Mouse (Mus musculus): ENCODE results near the gene Lrmda.
A peak's percentile ranks its signal among the peaks of the same experiment; 100 is the strongest.

Gene Lrmda

DNA sequence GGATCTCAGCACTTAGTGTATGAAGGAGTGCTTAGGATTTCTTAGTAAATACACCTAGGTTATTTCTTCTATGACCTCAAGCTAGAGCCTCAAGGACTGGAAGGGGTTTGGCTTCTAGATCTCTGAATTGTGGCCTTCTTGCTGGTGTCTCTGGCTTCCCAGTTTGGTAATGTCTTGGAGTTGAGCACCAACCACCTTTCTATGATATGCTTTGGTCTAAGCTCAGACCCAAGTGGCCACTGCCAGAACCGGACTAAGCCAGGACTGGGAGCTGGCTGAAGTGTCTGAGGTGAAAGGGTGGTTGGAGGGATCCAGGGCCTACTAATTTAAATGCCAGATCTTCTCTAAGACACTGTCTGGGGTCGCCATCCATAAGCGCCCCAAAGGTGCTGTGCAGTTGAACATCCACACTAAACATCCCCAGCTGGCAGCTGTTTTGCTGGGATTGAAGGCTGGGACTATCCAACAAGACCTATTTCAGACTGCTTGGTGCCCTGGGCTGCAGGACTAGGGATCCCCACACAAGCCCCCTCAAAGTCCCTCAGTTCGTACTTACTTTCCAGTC lies 27.1 kb upstream of the Lrmda start:
- no peak for DNase-seq

DNA sequence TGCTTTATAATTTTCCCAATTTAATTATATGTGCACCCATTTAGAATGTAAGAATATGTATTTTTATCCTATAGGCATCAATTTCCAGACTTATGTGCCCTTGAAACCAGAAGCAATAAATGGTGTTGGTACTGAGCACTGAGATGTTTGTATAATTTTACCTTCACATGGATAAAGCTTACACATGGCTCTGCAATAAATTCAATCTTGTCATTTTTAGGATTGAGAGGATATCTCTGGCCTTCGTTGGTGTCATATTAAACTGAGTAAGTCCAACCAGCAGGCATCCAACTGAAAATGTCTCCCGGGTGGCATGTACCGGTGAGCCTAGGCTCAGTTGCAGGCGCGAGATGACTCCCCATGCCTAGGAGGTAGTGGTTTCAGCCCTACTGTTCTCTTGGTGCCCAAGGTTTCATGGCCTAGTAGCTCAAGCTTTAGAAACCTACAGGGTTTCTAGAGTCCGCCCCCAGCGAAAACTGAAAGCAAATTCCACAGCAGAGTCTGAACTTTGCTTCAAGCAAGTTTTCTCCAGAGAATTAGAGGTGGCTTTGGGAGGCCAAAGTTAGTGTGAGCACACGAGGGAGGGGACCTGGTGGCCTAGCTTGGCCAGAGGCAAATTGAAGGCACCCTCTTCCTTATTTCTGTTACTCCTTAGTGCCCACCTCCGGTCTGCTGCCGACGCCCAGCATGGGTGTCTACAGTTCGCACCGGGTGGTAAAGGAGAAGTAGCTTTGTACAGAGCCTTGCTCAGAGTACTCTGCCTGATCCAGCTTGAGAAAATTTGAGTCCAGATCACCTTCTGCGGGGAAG lies 26.1 kb upstream of the Lrmda start:
- DNase-seq: no peak

DNA sequence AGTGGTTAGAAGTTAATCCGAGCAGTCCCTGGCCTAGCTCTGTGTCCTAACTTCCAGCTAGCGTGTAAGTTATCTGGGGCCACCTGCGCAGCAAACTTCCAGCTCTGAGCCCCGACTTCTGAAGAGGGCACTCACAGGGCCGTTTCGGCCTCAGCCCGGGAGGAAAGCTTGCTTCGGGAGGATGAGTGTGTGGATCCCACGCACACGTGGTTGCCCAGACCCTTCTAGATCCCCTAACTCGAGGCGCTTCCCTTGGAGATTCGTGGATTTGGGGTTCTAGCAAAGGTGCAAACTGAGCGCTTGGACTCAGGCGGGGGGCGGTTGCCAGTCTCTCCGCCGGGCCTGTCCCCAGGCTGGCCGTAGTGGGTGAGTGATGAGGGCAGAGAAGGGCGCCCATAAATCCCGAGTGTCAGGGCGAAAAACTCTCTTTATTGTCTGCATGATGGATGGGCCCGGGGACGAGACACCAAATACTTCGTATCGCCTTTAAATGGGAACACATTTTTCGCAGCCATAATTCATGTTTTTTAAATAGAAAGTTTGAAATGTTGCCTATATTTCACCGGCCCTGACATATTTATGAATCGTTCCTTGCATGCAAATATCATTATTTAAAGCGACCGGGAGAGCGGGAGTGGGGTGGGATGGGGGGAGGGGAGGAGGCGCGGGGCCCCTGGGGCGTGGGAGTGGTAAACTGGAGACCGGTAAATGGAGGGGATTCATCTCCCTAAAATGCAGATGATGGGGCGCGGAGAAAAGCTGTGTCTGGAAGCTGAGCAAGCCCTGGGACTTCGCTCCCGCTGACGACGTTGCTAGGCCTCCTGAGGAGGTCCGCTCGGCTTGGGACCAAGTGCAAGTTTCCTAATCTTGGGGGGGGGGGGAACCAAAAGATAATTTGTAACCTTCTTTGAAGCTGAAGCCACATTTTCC lies 25.2 kb upstream of the Lrmda start:
- no peak for DNase-seq

DNA sequence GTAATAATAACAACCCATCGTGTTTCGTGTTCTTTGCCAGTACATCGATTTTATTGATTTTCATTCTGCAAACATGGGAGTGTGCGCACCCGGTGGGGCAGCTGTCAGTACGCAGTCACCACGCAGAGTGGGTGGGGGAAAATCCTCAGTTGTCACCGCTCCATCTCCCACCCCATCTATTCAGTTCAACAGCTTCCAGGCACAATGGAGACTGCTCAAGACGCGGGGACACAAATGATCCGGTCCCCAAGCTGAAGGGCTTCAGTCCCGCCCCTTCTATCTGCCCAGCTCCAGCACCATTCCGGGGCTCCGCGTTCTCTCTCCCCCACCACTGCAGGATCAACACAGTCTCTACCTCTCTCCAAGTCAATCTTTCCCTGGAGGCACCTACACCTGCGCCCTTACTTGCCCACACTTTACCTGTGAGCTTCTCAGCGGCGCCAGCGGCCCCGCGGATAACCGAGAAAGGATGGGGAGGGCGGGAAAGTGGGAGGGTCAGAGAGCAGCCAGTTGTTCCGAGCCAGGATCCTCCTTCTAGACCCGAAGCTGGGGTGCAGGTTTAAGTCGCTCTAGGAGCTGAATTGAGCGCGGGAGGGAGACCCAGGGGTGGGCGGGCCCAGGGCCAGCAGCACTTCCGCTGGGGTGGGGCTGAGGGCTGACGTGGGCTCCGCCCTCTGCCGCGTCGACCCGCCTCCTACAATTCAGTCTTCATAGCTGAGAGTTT lies 24.3 kb upstream of the Lrmda start:
- no peak for DNase-seq

DNA sequence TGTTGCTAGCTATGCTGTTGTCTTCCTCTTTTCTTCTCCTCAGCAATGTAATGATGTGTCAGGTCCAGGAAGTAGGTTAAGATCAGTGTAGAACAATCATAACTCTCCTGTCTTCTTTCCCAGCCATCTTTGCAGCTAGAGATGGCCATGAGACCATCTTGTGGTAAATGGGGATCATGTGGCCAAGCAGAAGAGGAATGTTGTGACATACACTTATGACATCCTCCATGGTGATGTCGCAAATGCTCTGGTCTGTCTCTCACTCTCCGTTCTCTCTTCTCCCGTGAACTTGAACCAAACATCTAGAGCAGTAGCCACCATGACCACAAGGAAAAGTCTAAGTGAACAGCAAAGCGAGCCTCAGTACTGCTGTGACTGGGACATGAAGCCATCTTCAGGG lies 19.9 kb upstream of the Lrmda start:
- no peak for DNase-seq

DNA sequence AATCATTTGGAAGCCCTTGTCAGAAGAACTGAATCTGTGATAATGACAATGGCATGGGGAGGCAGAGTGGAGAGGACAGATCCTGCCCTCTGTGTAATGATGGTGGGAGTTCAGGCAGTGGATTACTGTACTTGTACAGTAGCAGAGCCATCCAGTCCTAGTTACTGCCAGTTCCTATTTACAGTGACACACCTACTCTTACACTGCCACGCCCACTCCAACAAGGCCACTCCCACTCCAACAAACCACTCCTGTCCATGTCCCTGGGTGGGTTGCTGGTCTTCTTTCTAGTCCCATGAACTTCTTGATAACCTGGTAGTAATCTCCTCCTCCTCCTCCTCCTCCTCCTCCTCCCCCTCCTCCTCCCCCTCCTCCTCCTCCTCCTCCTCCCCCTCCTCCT lies 16.3 kb upstream of the Lrmda start:
- no peak for DNase-seq

DNA sequence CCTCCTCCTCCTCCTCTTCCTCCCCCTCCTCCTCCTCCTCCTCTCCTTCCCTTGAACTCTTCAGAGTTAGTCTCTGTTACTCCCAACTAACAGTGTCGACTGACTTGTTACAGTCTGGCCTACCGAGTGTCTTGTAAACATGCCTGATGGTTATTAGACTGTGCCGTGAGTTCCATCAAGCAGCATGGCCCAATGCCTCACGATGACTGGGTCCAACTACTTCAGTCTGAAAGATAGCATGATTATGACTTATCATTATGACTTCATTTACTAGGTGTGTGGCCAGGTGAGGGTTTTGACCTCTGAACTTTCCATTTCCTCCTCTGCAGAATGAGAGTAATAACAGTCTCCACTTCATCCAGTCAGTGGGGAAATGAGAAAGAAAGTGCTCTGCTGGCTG lies 15.9 kb upstream of the Lrmda start:
- no peak for DNase-seq

DNA sequence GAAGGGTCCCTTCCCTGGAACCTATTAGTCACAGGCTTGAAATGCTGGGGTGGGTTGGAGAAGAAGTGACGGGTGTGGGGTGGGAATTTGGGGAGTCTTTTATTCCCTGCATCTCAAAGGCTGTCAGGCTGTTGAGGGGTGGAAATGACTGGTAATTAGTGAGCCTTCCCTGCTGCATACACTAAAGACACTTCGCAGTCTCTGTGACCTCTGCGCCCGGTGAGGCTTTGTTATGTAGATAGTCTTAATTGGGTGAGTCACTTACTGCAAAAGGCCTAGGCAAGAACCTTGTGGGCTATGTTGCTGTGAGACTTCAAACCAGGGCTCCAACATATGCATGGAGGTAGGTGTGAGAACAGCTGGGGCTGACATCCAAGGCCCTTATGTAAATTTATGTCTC lies 14.6 kb upstream of the Lrmda start:
- no peak for DNase-seq

DNA sequence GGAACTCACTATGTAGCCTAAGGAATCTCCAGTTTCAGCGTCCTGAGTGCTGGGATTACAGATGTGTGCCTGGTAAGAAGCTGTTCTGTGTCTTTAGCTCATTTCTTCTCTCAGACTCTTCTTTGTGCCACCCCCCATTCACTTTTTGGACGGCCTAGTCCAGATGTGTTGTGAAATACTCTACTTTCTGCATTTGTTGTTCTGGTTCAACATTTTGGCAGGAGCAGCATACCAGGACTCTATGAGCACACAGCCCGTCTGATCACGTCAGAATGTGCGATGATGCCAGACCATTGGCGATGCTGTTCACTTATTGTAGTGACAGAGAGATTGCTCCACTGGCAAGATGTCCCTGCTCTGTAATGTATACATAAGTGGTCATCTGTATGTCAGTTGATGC lies 12.5 kb upstream of the Lrmda start:
- no peak for DNase-seq

DNA sequence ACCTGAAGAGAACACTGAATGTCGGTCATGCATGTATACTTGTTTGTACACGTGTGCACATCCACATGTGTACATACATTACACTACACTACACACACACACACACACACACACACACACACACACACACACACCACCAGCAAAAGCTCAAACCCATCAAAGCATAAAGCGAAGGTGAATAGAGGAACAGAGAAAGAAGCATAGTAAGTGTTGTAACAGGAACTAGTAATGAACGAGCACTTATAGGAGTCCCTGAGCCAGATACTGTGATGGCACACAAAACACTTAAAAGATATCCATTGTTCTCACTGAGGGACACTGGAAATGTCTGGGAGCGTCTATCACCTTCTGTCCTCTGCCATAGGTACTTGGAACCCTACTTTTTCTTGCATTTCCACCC lies 5.2 kb upstream of the Lrmda start:
- no peak for DNase-seq

DNA sequence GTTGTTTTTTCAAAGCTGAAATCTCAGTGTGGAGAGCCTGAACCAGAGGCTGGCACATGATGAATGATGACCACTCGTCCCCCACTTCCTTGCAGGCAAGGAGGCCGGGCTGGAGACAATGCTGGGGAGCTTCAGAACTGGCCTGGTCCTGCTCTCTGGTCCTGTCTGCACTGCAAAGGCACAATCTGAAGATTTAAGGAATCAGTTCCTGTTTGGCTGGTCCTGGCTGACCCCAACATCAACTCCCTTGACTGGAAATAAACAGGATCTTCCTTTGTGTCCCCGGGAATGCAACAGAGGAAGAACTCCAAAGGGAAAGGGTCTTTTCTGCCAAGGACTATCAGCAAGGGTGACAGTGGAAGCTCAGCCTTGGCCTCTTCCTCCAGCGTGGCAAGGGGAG lies 4.7 kb upstream of the Lrmda start:
- DNase-seq: no peak

DNA sequence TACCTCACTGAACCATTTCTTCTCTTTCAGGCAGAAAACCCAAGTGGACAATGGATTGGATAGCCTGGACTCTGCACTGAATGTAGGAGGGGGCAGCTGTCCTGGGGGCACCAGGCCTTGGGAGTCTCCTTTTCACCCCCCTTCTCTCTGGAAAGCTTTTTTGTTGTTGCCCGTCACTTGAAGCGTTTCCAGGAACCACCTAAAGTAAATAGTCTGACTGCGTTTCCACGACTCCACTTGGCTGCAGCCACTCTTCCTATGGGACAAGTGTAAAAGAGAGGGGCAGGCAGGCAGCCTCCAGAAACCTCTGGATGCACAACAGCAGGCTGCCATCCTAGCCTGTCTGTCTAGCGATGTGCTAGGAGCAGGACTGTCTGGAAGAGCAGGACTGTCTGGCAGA lies 2.5 kb upstream of the Lrmda start:
- DNase-seq: no peak

DNA sequence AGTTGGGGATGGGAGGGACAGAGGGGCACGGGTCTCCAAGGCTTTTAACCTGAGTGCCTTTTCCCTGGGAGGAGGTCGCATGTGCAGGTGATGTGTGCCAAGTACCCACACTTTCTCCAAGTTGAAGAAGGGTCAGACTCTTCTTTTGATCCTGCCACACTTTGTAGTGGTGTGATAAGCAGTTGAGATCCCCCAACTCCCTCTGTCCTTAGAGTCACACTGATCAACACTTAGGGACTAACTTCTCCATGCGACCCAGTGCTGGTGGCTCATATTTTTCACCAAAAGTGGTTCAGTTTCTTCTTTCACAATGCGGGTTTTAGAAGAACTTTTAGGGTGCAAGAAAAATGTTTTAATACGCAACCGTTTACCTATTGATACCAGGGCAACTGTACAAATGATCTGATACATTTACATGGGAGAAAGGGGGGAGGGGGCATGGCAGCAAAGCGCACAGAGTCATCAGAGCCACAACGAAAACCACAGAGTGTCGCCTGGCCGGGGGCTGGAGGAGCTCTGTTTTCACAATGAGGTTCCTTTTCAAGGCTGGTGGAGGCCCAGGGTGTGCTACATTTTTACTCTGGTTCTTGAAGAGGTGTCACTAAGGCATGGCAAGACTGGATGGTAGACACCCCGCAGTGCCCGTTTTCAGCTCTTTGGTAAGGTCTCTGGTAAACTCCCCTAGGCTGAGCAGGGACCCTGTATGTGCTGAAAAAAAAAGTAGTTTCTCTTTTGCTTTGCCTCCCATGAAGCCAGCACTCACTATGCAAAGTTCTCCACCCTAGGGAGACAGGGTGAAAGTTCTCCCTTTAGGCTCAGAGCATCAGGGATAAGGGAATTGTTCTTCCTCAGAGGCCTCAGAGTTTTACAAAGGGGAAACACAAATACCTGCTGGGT lies 685 bp downstream of the Lrmda start:
- no peak for DNase-seq

DNA sequence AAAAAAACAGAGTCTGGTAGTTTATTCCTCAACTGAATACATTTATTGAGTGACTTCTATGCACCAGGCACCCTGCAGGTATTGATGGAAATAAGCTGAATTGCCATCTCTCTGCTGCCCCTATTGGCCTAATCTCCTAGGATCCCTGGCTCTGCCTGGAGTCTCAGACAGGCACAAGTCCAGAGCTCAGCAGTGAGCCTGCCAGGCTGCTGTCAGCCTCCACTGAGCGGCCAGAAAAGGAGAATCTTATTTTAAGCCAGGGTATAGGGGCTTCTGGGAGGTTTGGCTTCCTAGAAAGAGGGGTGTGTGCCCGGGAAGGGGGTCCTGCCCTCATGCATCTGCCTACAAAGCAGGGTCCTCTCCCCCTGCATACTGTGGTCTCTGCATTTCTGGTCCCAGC lies 1.4 kb downstream of the Lrmda start:
- DNase-seq: peak; percentile 37 to 48

DNA sequence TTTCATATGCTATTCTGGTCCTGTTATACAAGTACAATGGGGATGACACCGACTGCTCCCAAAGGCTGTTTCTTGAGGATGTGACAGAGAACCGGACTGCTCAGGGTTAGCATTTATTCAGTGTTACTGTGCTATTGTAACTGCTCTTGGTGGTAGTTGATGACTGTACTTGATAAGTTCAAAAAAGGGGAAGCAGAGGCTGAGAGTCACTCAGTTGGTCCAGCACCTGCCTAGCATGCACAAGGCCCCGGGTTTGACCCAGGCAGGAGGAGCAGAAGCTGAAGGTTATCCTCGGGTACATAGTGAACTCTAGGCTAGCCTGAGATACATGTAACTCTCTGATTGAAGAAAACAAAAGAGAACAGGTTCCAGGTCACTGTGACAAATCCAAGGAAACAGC lies 4.0 kb downstream of the Lrmda start:
- DNase-seq: no peak

DNA sequence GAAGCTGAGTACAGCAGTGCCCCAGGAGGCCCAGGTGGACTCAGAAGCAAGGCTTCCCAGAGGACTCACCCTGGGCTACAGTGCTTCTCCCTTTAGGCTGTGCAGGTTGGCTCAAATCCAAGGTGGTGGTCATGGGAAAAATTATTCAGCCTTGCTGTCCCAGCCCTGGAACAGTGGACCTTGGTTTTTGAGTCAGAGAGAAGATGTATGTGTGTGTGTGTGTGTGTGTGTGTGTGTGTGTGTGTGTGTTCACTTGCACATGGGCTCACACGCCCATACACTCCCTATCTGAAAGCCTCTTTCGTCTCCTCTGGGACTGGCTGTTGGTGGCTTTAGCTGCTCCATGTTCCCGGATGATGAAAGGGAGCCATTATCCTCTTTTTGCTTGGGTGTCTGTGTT lies 16.4 kb downstream of the Lrmda start:
- DNase-seq: no peak

DNA sequence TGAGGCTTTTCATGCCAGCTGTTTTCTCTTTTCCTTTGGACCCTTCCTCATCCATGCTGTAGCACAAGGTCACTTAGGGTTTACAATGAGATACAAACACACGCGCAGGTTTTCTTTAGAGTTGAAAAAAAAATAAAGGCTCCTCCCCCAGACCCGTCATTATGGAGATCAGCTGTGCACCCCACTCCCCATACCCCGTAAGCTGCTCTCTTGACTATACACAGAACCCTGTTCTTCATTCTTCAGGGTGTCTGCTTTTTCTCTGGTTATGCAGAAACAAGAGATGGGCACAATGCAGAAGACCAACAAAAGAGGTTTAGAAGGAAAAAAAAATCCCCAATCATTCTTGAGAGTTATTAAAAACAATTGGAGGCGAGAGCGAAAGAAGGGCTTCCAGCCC lies 16.8 kb downstream of the Lrmda start:
- no peak for DNase-seq

DNA sequence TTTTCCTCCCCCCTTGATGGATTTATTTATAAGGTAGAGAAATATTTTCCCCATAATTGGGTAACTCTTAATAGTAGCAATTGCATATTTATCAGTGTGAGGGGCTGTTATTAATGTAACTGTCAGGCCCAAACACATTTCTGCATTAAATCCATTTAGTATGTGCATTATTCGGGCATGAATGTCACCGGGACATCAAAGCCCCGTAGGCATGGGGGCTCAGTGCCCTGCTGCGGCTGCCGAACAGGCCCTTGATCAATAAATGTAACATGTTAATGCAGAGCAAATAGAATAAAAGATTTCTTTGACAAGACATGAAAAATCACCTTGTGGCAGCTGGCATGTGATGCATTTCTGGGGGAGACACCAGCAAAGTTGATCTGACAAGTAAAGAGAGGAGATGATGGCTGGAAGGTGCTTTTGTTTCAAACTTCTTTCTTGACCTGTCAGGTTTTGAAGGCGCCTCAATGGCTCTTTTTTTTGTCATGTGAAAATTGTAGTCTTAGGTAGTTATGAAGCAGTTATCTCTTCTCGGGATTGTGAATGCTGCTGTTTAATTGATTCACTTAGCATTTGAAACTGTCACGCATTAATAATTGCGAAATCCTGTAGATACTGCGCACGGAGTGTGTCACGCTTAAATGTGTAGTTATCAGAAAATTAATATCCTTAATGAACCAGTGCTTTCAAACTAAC lies 17.4 kb downstream of the Lrmda start:
- no peak for DNase-seq

DNA sequence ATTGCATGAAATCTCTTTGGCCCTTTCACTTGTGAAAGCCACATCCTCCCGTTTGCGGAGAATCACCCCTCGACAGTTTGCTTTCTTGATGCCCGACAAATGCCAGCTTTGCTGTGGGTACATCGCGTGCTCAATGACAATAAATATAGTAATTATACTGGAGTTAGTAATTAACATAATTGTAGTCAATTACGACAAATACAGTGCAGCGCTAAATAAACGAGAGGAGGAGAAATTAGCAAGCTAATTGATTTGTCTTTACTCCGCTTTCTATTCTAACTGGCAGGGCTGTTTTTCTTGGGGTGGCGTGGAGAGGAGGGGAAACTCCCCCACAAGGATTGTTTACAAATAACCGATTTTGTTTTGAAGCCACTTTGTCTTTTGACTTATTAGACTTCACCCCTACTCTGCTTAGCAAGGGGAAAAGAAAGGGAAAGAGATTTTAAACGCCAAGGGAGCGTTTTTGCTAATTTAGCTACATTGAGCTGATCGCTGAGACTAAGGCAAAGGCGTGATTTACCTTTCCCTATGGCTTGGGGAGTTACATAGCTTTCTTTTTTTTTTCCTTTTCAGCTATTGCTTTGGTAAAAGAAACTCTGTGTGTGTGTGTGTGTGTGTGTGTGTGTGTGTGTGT lies 18.1 kb downstream of the Lrmda start:
- DNase-seq: no peak

DNA sequence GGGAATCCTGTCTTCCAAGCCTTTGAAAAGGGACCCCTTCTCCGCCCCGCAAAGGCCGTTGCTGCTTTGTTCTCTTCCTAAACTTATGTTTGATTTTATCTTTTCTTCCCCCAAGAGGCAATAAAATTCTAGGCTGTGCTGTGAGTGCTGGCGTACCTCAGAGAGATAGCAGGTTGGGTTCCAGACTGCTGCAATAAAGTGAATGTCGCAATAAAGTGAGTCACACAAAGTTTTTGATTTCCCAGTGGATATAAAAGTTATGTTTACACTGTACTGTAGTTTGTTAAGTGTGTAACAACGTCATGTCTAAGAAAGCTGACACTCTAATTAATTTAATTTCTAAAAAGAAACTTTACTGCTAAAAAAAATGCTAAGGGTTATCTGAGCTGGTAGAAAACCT lies 22.6 kb downstream of the Lrmda start:
- no peak for DNase-seq

DNA sequence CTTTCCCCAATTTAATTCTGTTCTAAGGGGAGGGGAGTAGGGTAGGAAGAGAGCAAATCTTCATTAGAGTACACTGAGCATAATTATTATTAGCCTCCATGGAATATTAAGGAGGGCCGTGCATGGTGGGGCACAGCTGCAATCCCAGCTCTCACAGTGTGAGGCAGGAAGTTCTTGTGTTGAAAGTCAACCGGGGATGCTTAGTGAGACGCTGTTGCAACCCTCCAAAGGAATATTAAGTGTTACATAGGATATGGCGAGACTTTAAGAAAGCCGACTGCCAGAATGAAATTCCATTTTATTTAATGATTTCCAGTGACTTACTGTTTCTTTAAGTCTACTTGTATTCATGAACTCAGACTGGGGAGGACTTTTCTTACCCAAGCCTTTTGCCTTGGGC lies 23.9 kb downstream of the Lrmda start:
- no peak for DNase-seq
